Mouse (Mus musculus) embryonic facial prominence, embryonic 12.5 days (tissue): ENCODE results near the gene Hsf2bp. TPM values are rescaled to one million over a fixed set of nuclear protein-coding genes. Genes with fewer than 3 reads are reported as not detected.

Experiments used
- ATAC-seq: fragments of 200-750 bp; cut with Nextera tagmentation; 2 replicates; pipeline ENCODE4 v1.8.0; 2017; ENCODE audit not compliant: insufficient number of reproducible peaks, insufficient read depth, low FRiP score, low TSS enrichment
- H3K27ac ChIP-seq: fragments of 300-500 bp; sonication (generic); 2 replicates; pipeline ENCODE4 v1.5.1; 2016; ENCODE audit warnings: mild to moderate bottlenecking
- H3K27me3 ChIP-seq: fragments of 300-500 bp; sonication (generic); 2 replicates; pipeline ENCODE4 v1.6.1; 2016; ENCODE audit warnings: mild to moderate bottlenecking, moderate library complexity
- H3K36me3 ChIP-seq: fragments of 300-500 bp; sonication (generic); 2 replicates; pipeline ENCODE4 v1.6.1; 2016; ENCODE audit warnings: mild to moderate bottlenecking
- H3K4me1 ChIP-seq: fragments of 300-500 bp; sonication (generic); 2 replicates; pipeline ENCODE4 v1.6.1; 2016
- H3K4me2 ChIP-seq: fragments of 300-500 bp; sonication (generic); replicated peaks from 2 replicates; pipeline ENCODE4 v1.6.1; 2016; ENCODE audit warnings: mild to moderate bottlenecking, moderate library complexity
- H3K4me3 ChIP-seq: fragments of 300-500 bp; sonication (generic); 2 replicates; pipeline ENCODE4 v1.5.1; 2016; ENCODE audit warnings: mild to moderate bottlenecking
- H3K9ac ChIP-seq: fragments of 300-500 bp; sonication (generic); 2 replicates; pipeline ENCODE4 v1.6.1; 2016; ENCODE audit warnings: mild to moderate bottlenecking, moderate library complexity
- H3K9me3 ChIP-seq: fragments of 300-500 bp; sonication (generic); 2 replicates; pipeline ENCODE4 v1.6.1; 2016; ENCODE audit warnings: mild to moderate bottlenecking, moderate library complexity
- WGBS: fragments of 180-500 bp; shearing (Covaris S2); methylation state at CpG from one replicate; pipeline ENCODE4 v1.1.7; 2016; 5-methylcytosine and 5-hydroxymethylcytosine counted together
- polyA plus RNA-seq: library from polyadenylated mRNA; unstranded; fragments of >200 nt; fragmentation: Nextera tagmentation; extraction: Ambion mirVana; gene quantifications from 2 replicates; pipeline ENCODE4 v1.2.1, GENCODE M21; 2016

Hsf2bp gene
- polyA plus RNA-seq, 1 experiment from 2014 or later, result 0.35 TPM

- H3K9ac ChIP-seq, result no peak overlapping the region
- H3K9me3 ChIP-seq, result no peaks in the 10 kb centered on the region
- H3K36me3 ChIP-seq, result no peaks in the 10 kb centered on the region
- 75% methylated on average over 1 of the region's 1 CpGs for WGBS
- 0 out of 2 replicates have a peak, but pooled peaks cover 3% of the 10 kb centered on the region for H3K4me1 ChIP-seq
- no peak overlapping the region for H3K4me2 ChIP-seq
- H3K27ac ChIP-seq, result 0 out of 2 replicates have a peak overlapping the region, but pooled peaks have one; percentile 50
- no peak for ATAC-seq
- no peak overlapping the region for H3K4me3 ChIP-seq
- H3K27me3 ChIP-seq, result no peaks in the 10 kb centered on the region
Measured at GRCm38 (mm10) chr17:31949076-31949475, 87.1 kb downstream of the Hsf2bp start.

GRCm38 (mm10) chr17:31946436-31946835, 89.7 kb downstream of the Hsf2bp start:
- WGBS, result 93% methylated on average over 9 of the region's 9 CpGs
- Histone ChIP-seq H3K27ac (no peak overlapping the region), H3K36me3 (no peaks in the 10 kb centered on the region), H3K9ac (no peak overlapping the region), H3K4me2 (no peak overlapping the region), H3K4me1 (0 out of 2 replicates have a peak, but pooled peaks cover 3% of the 10 kb centered on the region), H3K27me3 (no peaks in the 10 kb centered on the region), H3K9me3 (no peaks in the 10 kb centered on the region), H3K4me3 (no peak overlapping the region)
- no peak for ATAC-seq

GRCm38 (mm10) chr17:31943881-31944539, 92.1 kb downstream of the Hsf2bp start:
- H3K36me3 ChIP-seq, result no peaks in the 10 kb centered on the region
- no peaks in the 10 kb centered on the region for H3K27me3 ChIP-seq
- no peak overlapping the region for H3K4me2 ChIP-seq
- no peak for ATAC-seq
- no peak overlapping the region for H3K4me3 ChIP-seq
- WGBS, result 65% methylated on average over 10 of the region's 10 CpGs
- no peak overlapping the region for H3K27ac ChIP-seq
- no peak overlapping the region for H3K9ac ChIP-seq
- H3K4me1 ChIP-seq, result no peaks in the 10 kb centered on the region
- no peaks in the 10 kb centered on the region for H3K9me3 ChIP-seq

- Histone ChIP-seq H3K9me3 (no peaks in the 10 kb centered on the region), H3K27me3 (no peaks in the 10 kb centered on the region), H3K4me3 (no peak overlapping the region), H3K4me2 (no peak overlapping the region), H3K9ac (no peak overlapping the region), H3K27ac (no peak overlapping the region), H3K36me3 (no peaks in the 10 kb centered on the region), H3K4me1 (peaks cover 5% of the 10 kb centered on the region; the same call in 1 of the 2 replicates)
- ATAC-seq, result no peak
- 58% methylated on average over 4 of the region's 4 CpGs for WGBS
Measured at GRCm38 (mm10) chr17:31941616-31942015, 94.5 kb downstream of the Hsf2bp start.

- WGBS, result 71% methylated on average over 4 of the region's 4 CpGs
- no peaks in the 10 kb centered on the region for H3K9me3 ChIP-seq
- no peak for ATAC-seq
Measured at GRCm38 (mm10) chr17:31940607-31941006, 95.5 kb downstream of the Hsf2bp start.

GRCm38 (mm10) chr17:31939292-31940060, 96.7 kb downstream of the Hsf2bp start:
- Histone ChIP-seq H3K36me3 (no peaks in the 10 kb centered on the region), H3K4me3 (no peak overlapping the region), H3K27me3 (no peaks in the 10 kb centered on the region), H3K9ac (no peak overlapping the region), H3K27ac (no peak overlapping the region), H3K4me1 (peaks cover 20% of the 10 kb centered on the region), H3K9me3 (no peaks in the 10 kb centered on the region), H3K4me2 (no peak overlapping the region)
- ATAC-seq, result no peak
- 81% methylated on average over 16 of the region's 16 CpGs for WGBS

More at GRCm38 (mm10) chr17:31940607-31941006, 95.5 kb downstream of the Hsf2bp start:
- Histone ChIP-seq H3K27ac (no peak overlapping the region), H3K27me3 (no peaks in the 10 kb centered on the region), H3K4me2 (no peak overlapping the region), H3K36me3 (no peaks in the 10 kb centered on the region), H3K9ac (no peak overlapping the region), H3K4me3 (no peak overlapping the region), H3K4me1 (peaks cover 13% of the 10 kb centered on the region; the same call in 1 of the 2 replicates)

GRCm38 (mm10) chr17:31938539-31939260, 97.4 kb downstream of the Hsf2bp start:
- Histone ChIP-seq H3K9ac (no peak overlapping the region), H3K36me3 (no peaks in the 10 kb centered on the region), H3K4me1 (peaks cover 20% of the 10 kb centered on the region), H3K27me3 (no peaks in the 10 kb centered on the region), H3K4me2 (no peak overlapping the region), H3K9me3 (no peaks in the 10 kb centered on the region), H3K27ac (no peak overlapping the region), H3K4me3 (no peak overlapping the region)
- 83% methylated on average over 12 of the region's 12 CpGs for WGBS
- ATAC-seq, result no peak

GRCm38 (mm10) chr17:31937141-31937554, 99.0 kb downstream of the Hsf2bp start:
- WGBS, result 29% methylated on average over 3 of the region's 3 CpGs
- Histone ChIP-seq H3K27me3 (no peaks in the 10 kb centered on the region), H3K9me3 (no peaks in the 10 kb centered on the region), H3K9ac (no peak overlapping the region), H3K4me1 (peaks cover 20% of the 10 kb centered on the region), H3K36me3 (no peaks in the 10 kb centered on the region), H3K27ac (no peak overlapping the region), H3K4me3 (no peak overlapping the region), H3K4me2 (no peak overlapping the region)
- ATAC-seq, result no peak

GRCm38 (mm10) chr17:31935841-31936240, 100.3 kb downstream of the Hsf2bp start:
- Histone ChIP-seq H3K27ac (no peak overlapping the region), H3K4me2 (no peak overlapping the region), H3K4me3 (no peak overlapping the region), H3K4me1 (peaks cover 30% of the 10 kb centered on the region), H3K27me3 (no peaks in the 10 kb centered on the region), H3K9ac (no peak overlapping the region), H3K9me3 (no peaks in the 10 kb centered on the region), H3K36me3 (no peaks in the 10 kb centered on the region)
- ATAC-seq, result no peak
- WGBS, result 59% methylated on average over 3 of the region's 3 CpGs

- Histone ChIP-seq H3K4me3 (no peak overlapping the region), H3K9me3 (no peaks in the 10 kb centered on the region), H3K9ac (0 out of 2 replicates have a peak overlapping the region, but pooled peaks have one; percentile 19), H3K36me3 (no peaks in the 10 kb centered on the region), H3K27me3 (no peaks in the 10 kb centered on the region), H3K4me1 (peaks cover 31% of the 10 kb centered on the region), H3K4me2 (no peak overlapping the region), H3K27ac (no peak overlapping the region)
- no peak for ATAC-seq
- WGBS, result 49% methylated on average over 6 of the region's 6 CpGs
Measured at GRCm38 (mm10) chr17:31935091-31935830, 100.9 kb downstream of the Hsf2bp start.

- Histone ChIP-seq H3K36me3 (no peaks in the 10 kb centered on the region), H3K4me3 (no peak overlapping the region), H3K4me1 (peaks cover 31% of the 10 kb centered on the region), H3K4me2 (no peak overlapping the region), H3K9me3 (no peaks in the 10 kb centered on the region), H3K27me3 (no peaks in the 10 kb centered on the region), H3K27ac (no peak overlapping the region), H3K9ac (no peak overlapping the region)
- no peak for ATAC-seq
- WGBS, result 81% methylated on average over 1 of the region's 1 CpGs
Measured at GRCm38 (mm10) chr17:31933956-31934355, 102.2 kb downstream of the Hsf2bp start.
